Mouse (Mus musculus) layer of hippocampus, postnatal 25 days (tissue): ENCODE data around the gene Slc25a45. TPM values are rescaled to one million over a fixed set of nuclear protein-coding genes. Genes with fewer than 3 reads are reported as not detected.

Source experiments
- DNase-seq, 2 experiments: peaks; one replicate each; pipeline ENCODE4 v3.0.0; 2022; ENCODE audit warnings: mixed read lengths in 2 of 2, low spot score in 1 of 2; ENCODE audit errors: extremely low spot score in 1 of 2
- total RNA-seq, 2 experiments: library from RNA; stranded (reverse); gene quantifications; 2 replicates each; pipeline ENCODE4 v1.2.3; 2021

Gene Slc25a45
- total RNA-seq, 2 experiments from 2014 or later, result 3.1 to 3.4 TPM

DNA sequence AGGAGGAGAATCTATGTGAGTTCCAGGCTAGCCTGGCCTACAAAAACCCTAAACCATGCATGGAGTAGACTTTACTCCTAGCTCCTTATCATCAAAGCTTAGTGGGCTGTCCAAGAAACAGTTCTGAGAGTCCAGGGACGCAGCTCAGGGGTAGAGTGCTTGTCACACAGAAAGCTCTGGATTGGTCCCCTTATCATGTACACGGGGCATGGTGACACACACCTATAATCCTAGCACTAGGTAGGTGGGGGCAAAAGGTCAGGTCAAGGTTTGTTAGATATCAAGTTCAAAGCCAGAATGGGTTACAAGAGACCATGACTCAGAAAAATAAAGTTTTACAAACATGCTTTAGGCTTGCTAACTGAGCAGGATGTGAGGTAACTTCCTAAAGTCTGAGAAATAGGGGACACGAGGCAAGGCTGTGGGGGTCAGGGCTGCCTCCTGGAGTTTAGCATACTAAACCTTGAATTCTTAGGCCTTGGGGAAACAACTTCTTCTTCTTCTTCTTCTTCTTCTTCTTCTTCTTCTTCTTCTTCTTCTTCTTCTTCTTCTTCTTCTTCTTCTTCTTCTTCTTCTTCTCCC lies 9.7 kb downstream of the Slc25a45 start:
- no peak for DNase-seq

DNA sequence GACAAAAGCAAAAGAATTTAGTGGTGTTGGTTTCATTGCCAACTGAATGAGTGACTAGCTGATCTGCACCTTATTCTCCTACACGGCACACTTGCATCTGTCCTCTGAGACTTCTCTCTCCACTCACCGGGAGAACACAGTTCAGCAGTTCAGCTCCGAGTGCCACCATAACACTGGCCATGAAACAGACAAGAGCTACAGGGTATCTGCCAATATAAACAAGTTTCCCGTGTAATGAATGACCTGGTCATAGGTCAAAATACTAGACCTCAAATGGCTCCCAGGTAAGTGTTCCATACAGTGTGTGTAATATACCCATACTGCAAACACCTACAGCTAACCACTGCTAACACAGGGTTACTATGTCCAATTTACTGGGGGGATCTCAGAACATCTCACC lies 11.6 kb downstream of the Slc25a45 start:
- DNase-seq, result no peak

DNA sequence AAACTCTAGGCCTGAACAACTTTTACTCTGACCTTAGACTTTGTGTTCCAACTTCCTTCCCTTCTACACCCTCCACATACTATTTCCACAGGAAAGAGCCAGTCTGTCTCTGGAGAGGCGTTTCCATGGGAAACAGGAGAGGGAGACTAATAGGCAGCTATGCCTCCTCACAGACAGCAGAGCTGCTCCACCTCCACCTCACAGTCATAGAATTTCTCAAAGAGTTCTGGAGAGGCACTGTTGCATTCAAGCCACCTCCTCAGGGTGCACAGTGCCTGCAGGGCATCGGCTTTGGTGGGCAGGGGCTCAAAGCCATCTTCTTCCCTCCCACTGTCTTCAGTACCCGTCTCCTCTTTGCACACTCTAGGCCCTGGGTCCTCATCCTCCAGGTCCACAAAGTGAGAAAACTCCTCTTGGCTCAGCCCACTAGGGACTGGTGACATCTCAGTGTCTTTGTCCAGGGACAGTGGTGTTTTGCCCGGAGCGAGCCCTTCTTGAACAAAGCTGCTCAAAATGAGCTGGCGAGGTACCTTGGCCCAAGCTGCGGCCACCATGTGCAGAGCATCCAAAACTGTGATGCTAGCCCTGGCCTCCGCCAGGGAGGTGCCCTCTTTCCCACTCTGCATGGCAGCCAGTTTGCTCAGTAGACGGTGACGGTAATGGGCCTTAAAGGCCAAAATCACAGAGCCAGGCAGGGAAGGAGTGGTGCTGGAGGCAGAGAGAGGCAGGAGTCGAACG lies 14.1 kb downstream of the Slc25a45 start:
- DNase-seq, result no peak

DNA sequence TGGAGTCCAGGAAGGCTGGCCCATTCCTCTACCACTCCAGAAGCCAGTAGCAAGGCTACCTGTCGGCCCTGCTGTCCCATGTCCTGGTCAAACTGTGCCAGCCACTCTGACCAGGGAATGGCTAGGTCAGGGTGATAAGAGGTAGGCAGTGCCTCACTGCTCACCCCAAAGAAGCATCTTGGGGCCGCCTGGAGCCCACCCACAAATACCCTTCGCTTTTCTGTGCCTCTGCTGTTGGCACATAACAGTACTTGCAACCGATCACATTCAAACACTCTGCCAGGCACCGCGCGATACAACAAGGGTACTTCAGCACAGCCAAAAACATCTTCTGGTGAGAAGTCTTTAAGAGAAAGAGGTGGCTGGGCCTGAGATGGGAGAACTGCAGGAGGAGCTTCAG lies 14.7 kb downstream of the Slc25a45 start:
- no peak for DNase-seq

DNA sequence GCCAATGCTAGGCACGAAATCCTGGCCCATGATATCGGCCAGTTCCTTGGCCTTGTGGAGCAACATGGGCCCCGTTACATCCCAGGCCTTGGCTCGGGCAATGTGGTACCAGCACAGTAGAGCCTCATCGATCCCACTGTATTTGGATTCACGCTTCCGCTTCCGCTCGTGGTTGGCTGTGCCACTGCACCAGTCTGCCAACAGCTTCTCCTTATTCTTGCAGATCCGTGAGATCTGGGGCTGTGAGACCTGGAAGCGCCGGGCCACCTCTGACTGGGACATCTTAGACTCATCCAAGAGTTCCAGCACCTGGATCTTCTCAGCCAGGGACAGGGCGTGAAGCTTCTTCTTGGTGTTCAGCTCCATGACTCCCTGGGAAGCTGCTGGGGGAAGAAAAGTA lies 15.1 kb downstream of the Slc25a45 start:
- no peak for DNase-seq

DNA sequence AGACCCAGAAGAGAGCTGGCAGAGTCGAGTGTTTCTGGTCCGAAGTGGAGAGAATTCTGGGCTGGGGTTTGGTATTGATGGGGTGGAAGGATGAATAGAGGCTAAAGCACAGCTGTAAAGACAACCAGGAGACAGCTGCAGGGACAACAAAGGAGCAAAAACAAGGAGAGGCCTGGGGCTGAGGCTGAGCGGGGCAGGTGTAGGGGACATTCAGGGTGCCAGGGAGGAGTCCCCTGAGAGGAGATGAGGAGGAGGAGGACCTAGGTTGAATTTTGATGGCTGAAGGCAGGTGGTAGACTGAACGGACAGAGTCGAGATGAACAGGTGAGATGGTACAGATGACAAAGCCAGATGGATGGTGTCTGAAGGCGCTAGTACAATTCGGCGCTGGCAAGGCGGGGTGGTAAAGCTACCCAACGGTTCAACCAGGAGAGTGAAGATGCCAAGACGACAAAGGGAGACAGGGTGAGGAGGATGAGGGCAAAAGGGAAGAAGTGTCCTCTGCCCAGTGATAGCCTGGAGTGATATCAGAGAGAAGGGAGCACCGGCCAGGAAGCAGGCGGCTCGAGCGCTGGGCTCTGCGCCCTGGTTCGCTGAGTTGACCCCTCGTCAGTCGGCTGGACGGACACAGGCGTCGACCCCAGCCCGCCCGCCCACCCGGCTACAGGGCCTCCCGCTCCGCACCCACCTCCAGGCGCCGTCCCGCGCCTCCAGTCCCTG lies 15.8 kb downstream of the Slc25a45 start:
- no peak for DNase-seq

DNA sequence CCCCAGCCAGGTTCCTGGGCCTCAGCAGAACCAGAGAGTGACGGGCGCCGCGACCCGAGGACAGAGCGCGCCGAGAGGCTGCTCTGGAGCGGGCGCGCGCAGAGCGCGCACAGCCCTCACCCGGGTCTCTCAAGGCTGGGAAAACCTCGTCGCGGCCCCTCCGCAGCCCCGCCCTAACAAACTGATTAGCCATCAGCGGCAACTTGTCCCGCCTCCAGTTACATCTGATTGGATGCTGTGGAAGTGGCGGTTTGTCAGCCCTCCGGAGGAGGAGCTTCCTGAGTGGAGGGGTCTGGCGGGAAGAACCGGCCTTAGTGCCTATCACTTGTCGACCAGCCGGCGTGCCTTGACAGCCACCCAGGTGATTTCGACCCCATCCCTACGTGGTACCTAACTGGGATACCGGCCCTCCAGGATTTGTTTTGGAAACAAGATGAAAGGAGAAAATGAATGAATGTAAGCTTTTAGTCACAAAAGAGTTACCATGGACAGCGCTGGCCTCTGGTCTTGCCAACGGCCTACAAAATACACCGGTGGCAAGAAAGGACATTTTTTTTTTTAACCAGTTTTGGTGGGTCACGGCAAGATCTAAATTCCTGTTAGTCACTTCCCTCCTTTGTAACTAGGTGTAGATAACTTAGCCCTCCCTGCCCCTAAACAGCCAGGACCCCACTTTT lies 16.5 kb downstream of the Slc25a45 start, which contains the start of gene Tigd3:
TSS of gene Tigd3 (minus strand) at position 148 of the 677 bp plus-strand sequence.
- DNase-seq, result peak; percentile 77 to 96

DNA sequence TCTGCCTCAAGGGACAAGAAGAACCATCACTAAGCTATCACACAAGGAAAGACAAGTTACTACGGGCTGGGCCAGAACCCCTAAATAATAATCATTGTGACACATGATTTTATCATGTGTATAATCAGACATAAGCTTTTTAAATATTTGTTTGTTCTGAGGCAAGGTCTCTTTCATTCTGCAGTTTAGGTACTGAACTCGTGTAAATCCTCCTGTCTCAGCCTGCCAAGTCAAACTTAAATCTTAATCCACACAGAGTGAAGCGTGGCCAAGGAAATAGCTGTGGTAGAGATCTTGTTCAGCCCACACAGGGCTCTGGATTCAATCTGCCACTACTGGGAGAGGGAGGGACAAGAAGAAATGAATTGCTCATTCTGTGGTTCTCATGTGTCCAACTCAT lies 29.7 kb downstream of the Slc25a45 start:
- no peak for DNase-seq

DNA sequence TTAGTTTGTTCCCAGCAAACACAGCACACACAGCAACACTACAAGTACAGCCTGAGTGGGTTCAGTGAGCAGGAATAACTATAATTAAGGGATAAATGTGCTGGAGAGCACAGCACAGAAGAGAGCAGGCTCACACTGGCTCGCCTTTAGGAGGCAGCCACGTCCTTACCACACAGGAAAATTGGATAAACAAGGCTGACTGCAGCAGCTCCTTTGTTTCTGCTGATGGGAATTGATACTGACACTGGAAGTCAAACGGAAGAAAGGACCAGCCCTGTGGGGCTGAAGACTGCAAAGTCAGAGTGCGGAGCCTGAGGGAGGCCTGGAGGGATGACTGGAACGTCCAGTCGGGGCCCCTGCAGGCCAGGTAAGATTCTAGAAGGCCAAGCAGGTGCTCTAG lies 32.6 kb downstream of the Slc25a45 start:
- DNase-seq, result no peak

DNA sequence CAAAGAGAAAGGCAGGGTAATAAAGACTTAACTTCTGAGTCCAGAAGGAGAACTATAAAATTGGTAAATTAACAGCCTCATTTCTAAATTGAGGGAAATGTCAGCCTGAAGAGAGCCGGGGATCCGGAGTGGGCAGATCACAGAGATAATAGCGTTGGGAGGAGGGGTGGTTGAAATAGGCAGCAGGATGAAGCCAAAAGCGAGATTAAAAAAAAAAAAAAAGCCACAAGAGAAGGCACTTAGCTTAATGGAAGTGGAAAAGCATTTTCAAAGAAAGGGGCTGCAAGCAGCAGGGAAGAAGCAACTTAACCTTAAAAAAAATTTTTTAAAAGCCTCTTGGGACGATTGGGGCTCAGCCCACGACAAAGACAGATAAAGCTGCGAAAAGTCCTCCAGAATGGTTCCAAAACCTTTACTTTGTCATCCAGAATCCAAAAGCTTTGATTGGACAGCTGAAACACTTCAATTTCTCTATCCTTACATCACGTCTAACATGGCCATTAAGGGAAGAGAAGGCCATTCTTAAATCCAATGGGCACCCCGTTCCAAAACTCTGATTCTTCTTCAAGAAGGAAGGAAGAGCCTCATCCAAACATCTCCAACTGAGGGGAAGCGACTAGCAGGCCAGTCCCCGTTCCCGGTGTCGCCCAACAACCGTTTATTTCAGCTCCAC lies 34.0 kb downstream of the Slc25a45 start:
- no peak for DNase-seq

DNA sequence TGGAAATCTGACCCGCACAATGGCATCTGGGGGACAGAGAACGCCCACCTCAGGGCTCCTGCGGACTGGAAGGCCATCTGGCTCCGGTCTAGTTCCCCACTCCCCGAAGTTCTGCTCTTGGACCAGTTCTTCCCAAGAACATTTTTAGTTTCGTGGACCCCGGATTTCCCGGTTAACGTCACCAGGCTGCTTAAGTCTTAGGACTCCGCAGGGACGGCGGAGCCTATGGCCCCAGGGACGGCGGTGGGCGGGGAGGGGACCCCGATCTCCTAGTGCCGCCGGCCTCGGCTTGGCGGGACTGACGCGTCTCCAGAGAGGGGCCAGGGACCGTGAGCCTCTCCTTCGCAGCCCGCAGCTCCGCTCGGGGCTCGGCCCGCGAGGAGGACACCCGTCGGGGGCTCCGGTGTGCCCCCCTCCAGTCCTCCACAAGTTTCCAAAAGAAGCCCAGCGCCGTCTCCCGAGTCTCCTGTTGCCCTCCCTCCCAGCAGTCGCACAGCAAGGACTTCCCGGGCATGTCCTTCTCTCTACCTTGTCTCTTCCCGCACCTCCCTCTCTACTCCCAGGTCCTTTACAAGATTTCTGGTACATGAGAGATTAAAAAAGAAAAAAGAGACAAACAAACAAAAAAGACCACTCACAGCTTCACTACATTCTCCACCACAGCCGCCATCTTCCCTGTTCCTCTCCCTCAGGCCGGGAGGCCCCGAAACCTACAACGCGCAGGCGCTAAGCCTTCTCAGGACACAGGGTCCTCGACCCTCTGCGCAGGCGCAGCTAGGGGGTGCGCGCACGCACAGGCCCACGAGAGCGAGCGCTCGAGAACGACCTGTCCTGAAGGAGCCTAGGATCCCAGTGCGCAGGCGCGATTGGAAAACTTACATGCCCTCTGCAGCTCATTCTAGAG lies 34.7 kb downstream of the Slc25a45 start:
- peak; percentile 92 to 97 for DNase-seq

DNA sequence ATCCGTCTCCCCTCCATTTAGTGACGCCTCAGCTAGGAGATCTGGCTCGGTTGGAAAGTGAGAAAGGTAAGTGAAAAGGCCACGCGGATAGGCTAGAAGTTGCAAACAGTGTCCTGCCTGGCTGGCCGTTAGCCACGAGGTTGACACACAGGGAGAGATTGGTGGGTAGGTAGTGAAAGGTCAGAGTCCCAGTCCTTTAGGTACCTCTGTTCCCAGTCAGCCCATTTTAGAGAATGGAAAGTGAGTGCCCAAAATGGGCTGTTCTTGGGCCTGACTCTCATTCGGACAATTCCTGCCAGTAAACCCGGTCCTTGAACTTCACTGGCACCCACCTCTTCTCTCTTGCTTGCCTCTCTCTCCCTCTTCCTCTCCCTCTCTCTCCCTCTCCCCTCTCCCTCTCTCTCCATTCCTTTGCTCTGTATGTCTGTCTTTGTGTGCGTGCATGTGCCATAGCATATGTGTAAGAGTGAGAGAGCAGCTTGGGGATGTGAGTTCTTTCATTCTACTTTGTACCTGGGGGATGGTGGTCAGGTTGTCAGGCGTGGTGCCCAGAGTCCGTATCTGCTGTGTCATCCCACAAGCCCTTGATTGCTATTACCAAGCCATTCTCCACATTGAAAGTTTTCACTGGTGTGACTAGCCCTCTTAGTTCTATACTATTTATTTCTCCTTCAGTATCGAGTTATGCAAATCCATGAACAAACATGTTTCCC lies 35.6 kb downstream of the Slc25a45 start, which contains the start of gene Dpf2:
TSS of gene Dpf2 (minus strand) at position 4 of the 713 bp plus-strand sequence.
- no peak for DNase-seq

DNA sequence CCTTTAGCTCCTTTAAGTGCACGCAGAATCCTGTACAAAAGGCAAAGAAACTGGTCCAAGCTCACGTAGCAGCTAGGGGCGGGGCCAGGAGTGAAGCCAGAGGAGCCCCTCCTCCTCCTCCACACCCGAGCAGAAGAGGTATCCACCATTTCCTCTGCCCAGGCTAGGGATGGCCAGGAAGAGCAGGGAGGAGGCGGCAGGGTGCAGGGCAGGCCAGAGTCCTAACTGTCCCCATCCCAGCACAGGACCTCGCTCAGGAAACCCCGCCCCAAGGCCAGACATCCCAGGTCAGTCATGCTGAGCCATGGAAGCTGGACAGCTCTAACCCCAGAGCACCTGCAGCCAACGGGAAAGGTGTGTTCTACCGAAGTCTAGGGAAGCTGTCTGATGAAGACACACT lies 44.1 kb downstream of the Slc25a45 start:
- DNase-seq, result no peak

DNA sequence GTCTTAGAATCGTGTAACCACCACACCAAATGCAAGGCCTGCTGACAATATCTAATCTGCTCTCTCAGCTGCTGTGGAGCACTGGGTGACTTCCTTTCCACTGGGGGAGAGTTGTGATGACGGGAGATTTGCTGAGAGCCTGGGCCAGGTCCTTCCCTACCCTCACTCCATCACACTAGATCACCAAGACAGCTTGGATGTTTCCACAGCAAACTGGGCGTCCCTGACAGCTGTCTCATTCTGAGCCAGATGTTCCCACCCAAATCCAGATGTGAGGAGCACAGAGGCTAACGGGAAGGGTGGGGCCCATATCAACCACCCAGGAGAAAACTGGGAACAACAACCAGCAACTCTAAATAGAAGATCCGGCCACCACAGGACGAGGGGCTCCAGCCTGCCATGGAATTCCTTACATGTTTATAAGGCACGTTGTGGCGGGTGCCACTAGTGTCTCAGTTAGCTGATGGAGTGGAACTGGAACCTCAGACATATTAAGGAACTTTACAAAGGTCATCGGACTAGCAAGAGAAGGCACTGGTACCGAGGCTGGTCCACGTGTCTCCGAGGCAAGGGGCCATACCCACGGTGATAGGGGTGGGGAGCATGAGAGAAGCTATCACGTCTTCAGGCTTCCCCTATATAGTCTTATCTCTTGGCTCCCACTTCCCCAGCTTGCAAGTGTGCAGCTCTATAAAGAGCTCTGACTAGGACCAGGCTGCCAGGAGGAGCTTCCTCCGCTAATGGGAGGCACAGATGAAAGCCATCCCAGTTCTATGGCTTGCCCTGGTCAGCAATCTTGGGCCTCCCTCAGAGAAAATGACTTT lies 44.7 kb downstream of the Slc25a45 start:
- no peak for DNase-seq

DNA sequence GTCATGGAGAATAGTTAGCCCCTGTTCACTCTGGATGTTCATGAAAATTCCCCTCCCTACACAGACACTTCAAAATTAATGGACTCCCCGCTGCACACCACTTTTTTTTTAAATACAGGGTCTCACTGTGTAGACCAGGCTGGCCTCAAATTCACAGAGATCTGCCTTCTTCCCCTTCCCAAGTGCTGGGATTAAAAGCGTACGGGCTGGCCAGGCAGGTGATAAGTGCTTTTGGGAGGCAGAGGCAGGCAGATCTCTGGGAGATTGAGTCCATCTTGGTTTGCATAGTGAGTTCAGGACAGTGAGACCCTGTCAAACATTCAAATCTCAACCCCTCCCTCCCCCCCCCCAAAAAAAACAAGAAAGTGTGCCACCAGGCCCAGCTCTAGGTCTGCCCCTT lies 45.4 kb downstream of the Slc25a45 start:
- no peak for DNase-seq

DNA sequence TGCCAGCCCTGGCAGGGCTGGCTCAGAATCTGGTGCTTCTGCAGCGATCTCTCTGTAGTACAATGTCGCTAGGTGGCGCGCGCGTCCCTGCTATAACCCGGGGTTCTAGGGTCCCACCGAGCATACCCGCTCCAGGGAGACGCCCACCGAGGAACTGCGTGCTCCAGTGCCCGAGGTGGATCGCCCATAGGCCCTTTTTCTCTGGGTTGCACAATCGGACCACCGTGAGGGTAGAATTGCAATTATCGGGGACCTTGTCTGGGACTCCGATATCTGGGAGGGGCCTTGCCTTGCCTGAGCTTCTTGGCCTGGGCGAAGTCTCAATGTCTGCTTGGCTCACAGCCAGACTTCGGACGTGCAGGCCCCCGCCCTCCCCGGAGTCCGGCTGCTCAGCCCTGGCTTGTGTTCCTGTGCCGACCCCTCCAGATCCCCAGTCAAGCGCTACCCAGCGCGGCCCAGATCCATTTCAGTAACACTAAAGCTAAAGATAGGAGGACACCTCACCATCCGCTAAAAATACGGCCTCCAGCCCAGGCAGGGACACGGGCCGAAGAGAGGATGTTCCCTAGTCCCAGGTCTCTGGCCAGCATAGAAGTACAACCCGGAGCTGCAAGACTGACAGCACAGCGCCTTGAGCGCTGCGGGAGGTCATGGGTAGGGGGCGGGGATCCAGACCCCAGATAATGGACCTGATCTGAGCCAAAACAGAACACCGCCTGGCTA lies 46.5 kb downstream of the Slc25a45 start:
- DNase-seq, result peak; percentile 86 to 99

DNA sequence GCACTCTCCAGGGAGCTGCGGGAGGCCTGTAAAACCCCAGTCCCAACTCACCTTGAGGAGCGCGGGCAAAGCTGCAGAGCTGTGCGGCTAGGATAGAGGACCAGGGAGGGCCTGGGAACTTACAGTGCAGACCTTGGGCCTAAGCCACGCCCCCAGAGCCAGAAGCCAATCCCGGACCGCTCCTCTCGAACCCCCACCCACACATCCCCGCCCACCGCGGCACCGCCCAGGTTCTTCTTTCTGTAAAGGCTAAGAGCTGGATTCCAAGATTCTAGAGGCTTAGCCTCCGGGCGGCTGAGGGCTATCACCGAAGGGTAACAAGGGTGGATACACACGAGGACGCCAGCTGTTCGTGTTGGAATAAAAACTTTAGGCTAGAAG lies 47.1 kb downstream of the Slc25a45 start, which contains the start of gene Cdc42ep2:
TSS of gene Cdc42ep2 (minus strand) at position 104 of the 381 bp plus-strand sequence.
- DNase-seq, result peak; percentile 63 to 79
